Mouse (Mus musculus) liver, embryonic 14.5 days (tissue): ENCODE data around the gene Reln.

ENCODE experiments used
- CTCF ChIP-seq: IDR thresholded peaks from 2 replicates; pipeline ENCODE4 v1.5.1; 2016; ENCODE audit warnings: antibody characterized with exemption, low read depth, control low read depth
- EP300 ChIP-seq: IDR thresholded peaks from 2 replicates; pipeline ENCODE4 v1.6.1; 2016; ENCODE audit warnings: antibody characterized with exemption, low read depth

DNA sequence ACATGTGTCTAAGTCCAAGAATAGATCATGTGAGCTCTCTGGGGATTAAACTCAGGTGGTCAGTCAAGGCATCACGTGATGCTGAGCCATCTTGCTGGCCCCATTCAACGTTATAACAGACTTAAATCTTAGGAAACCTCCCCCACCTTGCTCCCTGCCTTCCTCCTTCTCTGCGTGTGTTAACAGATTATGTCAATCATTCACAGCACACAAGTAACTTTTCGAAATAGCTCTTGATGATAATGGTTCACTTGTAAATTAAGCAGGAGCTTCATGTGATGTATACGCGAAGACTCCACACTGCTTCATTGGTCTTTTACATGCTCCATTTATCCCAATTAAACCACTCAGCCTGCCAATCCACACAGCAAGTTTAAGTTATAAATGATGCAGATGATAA lies 271.9 kb downstream of the Reln start:
- TF ChIP-seq CTCF (no peak), EP300 (no peak)
